Mouse (Mus musculus): ENCODE results near the gene Slc34a3. TPM values are rescaled to one million over a fixed set of nuclear protein-coding genes. Genes with fewer than 3 reads are reported as not detected.

Gene Slc34a3
- total and polyA plus RNA-seq, 2 experiments from 2014 or later = not detected

DNA sequence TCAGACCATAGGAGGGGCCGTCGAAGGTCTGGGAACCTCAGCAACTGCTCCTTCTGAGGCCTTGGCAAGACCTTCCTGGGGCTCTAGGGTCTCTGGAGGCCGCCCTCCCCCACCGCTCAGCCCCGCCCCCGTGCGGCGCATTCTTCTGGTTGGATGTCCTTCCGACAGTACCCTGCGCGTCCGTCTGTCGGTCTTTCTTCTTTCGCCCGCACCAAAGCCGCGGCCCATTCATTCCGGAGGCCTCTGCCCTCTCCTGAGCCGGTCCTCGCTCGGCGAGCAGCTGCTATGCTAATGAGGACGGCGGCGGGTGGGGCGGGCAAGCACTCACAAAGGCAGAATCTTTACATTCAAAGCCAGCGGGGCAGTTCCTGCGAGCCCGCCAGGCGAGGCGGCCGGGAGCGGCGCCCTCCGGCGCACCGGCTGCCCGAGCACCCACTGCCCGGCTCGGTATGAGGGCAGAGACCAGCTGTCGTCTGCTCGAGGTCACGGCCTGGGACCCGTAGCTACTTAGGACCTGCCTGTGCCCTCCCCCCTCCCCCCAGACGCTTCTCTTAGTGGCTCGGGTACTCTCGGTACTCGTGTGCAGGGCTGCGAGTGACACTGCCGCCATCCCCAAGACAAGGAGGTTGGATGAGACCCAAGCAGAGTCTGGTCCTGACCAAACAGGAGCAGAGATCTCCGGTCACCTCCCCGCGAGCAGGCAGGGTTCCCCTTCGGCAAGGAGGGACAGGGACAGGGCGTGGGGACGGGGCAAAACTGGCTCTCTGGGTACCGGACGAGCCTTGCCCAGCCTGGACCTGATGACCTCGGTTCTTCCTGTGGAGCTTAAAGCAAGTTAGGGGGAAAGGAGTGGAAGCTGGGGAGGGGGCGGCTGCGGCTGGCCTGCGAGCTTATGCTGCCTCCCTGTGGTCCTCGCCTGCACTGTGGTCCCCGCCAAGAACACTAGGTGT, 48.3 kb downstream of the Slc34a3 start:
- Histone ChIP-seq H3K4me2 (ENCODE audit: low read depth, low read length) (peak overlapping the region; percentile 76), H3K4me1 (ENCODE audit: insufficient read depth, low read length) (peaks cover 11% of the 10 kb centered on the region), H3K27me3 (ENCODE audit: insufficient read depth, low read length) (no peaks in the 10 kb centered on the region), H3K4me3 (ENCODE audit: low read length) (peak overlapping the region; percentile 42), H3K36me3 (ENCODE audit: insufficient read depth, low read length) (no peaks in the 10 kb centered on the region), H3K9me3 (ENCODE audit: low read length) (no peaks in the 10 kb centered on the region), H3K27ac (peak overlapping the region; percentile 80), H3K9ac (replicated peaks; ENCODE audit: low read length) (peak overlapping the region; percentile 59)
- TF ChIP-seq CTCF (IDR thresholded peaks at IDR 0.05; ENCODE audit: low read depth) = peak; percentile 92
- under 1% methylated on average over 62 of the region's 64 CpGs for WGBS
- peak; percentile 77 for DNase-seq (ENCODE audit: low spot score)
- peak; percentile 74 for ATAC-seq

DNA sequence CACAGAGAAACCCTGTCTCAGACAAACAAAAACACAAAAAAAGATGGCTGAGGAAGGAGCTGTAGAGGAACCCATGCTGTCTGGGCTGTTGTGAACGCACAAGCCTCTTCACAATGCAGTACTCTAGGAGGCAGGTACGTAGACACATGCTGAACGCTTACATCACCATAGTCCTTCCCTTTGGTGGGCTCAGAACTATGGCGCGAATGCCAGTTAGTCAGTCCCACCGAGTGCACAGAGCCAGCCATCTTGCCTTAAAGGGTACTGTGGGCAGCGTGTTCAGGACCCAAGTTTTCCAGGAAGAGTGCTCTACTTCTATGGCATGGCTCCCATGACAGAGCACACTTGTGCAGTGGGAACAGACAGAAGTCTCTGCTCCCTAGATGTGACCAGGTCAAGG, 49.7 kb downstream of the Slc34a3 start:
- Histone ChIP-seq H3K4me2 (ENCODE audit: low read depth, low read length) (no peak overlapping the region), H3K36me3 (ENCODE audit: insufficient read depth, low read length) (no peaks in the 10 kb centered on the region), H3K27me3 (ENCODE audit: insufficient read depth, low read length) (no peaks in the 10 kb centered on the region), H3K27ac (no peak overlapping the region), H3K9me3 (ENCODE audit: low read length) (no peaks in the 10 kb centered on the region), H3K9ac (replicated peaks; ENCODE audit: low read length) (no peak overlapping the region), H3K4me3 (ENCODE audit: low read length) (no peak overlapping the region), H3K4me1 (ENCODE audit: insufficient read depth, low read length) (peaks cover 11% of the 10 kb centered on the region)
- no peak for TF ChIP-seq CTCF (IDR thresholded peaks at IDR 0.05; ENCODE audit: low read depth)
- DNase-seq (ENCODE audit: low spot score) (no peak), ATAC-seq (no peak)
- 83% methylated on average over 7 of the region's 7 CpGs for WGBS

DNA sequence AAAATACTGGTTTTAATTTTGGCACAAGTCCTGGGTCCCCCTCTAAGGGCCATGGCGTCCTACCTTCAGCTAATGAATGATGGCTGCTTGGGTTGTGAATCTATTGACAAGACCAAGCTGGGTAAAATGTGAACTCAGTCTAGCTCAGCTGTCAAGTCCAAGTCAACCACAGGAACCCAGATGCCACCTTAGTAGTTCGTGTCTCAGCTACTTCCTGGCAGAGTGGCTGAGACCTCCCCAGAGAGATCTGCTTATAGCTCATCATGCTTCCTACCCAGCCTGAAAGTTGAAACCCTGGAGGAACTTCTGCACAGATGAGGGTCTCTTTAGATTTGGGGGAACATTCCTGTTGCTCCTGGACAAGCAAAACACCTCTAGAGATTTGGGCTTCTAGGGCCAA, 50.8 kb downstream of the Slc34a3 start:
- no peaks in the 10 kb centered on the region for H3K36me3 ChIP-seq (ENCODE audit: insufficient read depth, low read length)
- no peak for ATAC-seq
- H3K27me3 ChIP-seq (ENCODE audit: insufficient read depth, low read length) = no peaks in the 10 kb centered on the region
- peak overlapping the region; percentile 72 for H3K4me3 ChIP-seq (ENCODE audit: low read length)
- DNase-seq (ENCODE audit: low spot score) = no peak
- H3K27ac ChIP-seq = no peak overlapping the region
- H3K9me3 ChIP-seq (ENCODE audit: low read length) = no peaks in the 10 kb centered on the region
- H3K4me2 ChIP-seq (ENCODE audit: low read depth, low read length) = peak overlapping the region; percentile 69
- H3K9ac ChIP-seq (replicated peaks; ENCODE audit: low read length) = peak overlapping the region; percentile 1; the same call in 1 of the 2 replicates
- WGBS = 29% methylated on average over 2 of the region's 2 CpGs
- H3K4me1 ChIP-seq (ENCODE audit: insufficient read depth, low read length) = peaks cover 11% of the 10 kb centered on the region
- no peak for TF ChIP-seq CTCF (IDR thresholded peaks at IDR 0.05; ENCODE audit: low read depth)

DNA sequence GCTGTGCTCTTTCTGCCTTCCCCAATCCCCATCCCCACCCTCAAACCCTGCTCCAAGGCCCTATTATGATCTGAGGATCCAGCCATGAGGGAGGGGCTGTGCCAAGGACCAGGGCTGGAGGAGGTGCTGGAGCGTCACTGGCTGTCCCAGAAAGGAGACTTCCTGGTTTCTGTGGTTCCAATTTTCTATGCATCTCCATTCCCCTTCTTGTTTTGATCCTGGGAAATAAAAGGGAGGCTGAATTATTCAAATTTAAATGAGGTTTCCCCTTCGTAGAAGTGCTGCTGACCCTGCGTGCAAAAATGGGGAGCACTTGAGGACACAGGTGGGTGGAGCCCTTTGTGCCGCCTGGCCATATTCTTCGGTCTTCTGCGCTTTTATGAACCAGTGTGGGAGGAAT, 51.5 kb downstream of the Slc34a3 start:
- H3K9ac ChIP-seq (replicated peaks; ENCODE audit: low read length) = peak overlapping the region; percentile 1; the same call in 1 of the 2 replicates
- no peak for TF ChIP-seq CTCF (IDR thresholded peaks at IDR 0.05; ENCODE audit: low read depth)
- WGBS = 9% methylated on average over 6 of the region's 6 CpGs
- ATAC-seq (no peak), DNase-seq (ENCODE audit: low spot score) (peak; percentile 40)
- peak overlapping the region; percentile 72 for H3K4me3 ChIP-seq (ENCODE audit: low read length)
- H3K36me3 ChIP-seq (ENCODE audit: insufficient read depth, low read length) = no peaks in the 10 kb centered on the region
- H3K4me1 ChIP-seq (ENCODE audit: insufficient read depth, low read length) = peaks cover 16% of the 10 kb centered on the region
- H3K27ac ChIP-seq = no peak overlapping the region
- peak overlapping the region; percentile 69 for H3K4me2 ChIP-seq (ENCODE audit: low read depth, low read length)
- H3K27me3 ChIP-seq (ENCODE audit: insufficient read depth, low read length) = no peaks in the 10 kb centered on the region
- no peaks in the 10 kb centered on the region for H3K9me3 ChIP-seq (ENCODE audit: low read length)

DNA sequence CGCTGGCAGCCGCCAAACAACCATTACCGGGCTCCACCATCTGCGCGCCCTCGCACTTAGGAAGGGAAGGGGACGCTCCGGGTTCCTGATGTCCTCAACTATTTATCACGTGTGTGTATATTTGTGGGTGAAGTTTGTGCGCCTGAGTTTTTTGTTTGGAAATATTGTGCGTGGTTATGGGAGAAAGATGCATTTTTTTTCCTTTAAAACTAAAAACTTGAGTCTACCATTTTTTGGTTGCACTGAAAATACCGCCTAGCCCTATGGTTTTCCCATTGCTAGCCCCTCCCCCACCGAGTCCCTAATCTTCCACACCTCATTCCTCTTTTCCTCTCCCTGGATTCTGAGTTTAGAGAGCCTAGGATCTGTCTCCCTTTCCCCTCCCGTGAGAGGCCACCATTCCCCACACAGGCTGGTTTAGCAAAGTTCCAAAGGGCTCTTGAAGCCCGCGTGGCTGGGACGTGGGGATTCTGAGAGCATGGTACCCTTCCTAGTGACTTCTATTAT, 52.2 kb downstream of the Slc34a3 start:
- H3K4me3 ChIP-seq (ENCODE audit: low read length) = peak overlapping the region; percentile 72
- no peaks in the 10 kb centered on the region for H3K36me3 ChIP-seq (ENCODE audit: insufficient read depth, low read length)
- H3K27ac ChIP-seq = peak overlapping the region; percentile 83
- TF ChIP-seq CTCF (IDR thresholded peaks at IDR 0.05; ENCODE audit: low read depth) = no peak
- H3K9me3 ChIP-seq (ENCODE audit: low read length) = no peaks in the 10 kb centered on the region
- DNase-seq (ENCODE audit: low spot score) = peak; percentile 63
- peaks cover 24% of the 10 kb centered on the region for H3K4me1 ChIP-seq (ENCODE audit: insufficient read depth, low read length)
- H3K9ac ChIP-seq (replicated peaks; ENCODE audit: low read length) = peak overlapping the region; percentile 65
- WGBS = 1% methylated on average over 17 of the region's 17 CpGs
- no peaks in the 10 kb centered on the region for H3K27me3 ChIP-seq (ENCODE audit: insufficient read depth, low read length)
- no peak for ATAC-seq
- H3K4me2 ChIP-seq (ENCODE audit: low read depth, low read length) = peak overlapping the region; percentile 69

DNA sequence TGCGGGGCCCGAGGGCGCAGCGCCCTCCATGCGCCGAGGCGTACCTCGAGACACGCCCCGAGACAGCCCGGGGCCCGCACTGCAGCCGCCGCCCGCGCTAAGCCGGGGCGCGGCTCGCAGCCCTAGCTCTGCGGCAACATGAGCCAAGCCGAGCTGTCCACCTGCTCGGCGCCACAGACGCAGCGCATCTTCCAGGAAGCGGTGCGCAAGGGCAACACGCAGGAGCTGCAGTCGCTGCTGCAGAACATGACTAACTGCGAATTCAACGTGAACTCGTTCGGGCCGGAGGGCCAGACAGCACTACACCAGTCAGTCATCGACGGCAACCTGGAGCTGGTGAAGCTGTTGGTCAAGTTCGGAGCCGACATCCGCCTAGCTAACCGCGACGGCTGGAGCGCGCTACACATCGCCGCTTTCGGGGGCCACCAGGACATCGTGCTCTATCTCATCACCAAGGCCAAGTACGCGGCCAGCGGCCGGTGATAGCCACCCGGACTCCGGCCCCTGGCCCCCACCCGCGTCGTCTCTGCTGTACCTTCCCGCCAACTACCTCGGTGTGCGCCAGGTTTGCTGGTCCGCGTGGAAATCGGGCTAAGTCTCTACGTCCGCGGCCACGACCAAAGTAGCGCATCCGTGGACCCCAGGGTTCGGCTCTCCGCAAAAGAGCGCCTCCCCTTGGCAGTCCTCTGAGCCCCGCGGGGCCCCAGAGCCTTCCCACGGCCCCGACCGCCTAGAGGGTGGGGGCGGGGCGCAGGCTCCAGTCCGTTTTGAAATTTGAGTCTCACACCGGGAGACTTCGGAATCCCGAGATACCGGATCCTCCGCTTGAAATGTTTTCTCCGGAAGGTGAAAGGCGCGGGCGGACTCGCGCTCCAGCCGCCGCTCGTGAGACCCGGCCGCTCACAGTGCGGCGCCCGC, 52.9 kb downstream of the Slc34a3 start:
- H3K4me2 ChIP-seq (ENCODE audit: low read depth, low read length) = peak overlapping the region; percentile 69
- H3K4me3 ChIP-seq (ENCODE audit: low read length) = peak overlapping the region; percentile 72
- DNase-seq (ENCODE audit: low spot score) (peak; percentile 63), ATAC-seq (peak; percentile 30)
- H3K27me3 ChIP-seq (ENCODE audit: insufficient read depth, low read length) = no peaks in the 10 kb centered on the region
- H3K9ac ChIP-seq (replicated peaks; ENCODE audit: low read length) = peak overlapping the region; percentile 65
- H3K27ac ChIP-seq = peak overlapping the region; percentile 83
- under 1% methylated on average over 98 of the region's 100 CpGs for WGBS
- H3K4me1 ChIP-seq (ENCODE audit: insufficient read depth, low read length) = peaks cover 23% of the 10 kb centered on the region
- H3K9me3 ChIP-seq (ENCODE audit: low read length) = no peaks in the 10 kb centered on the region
- TF ChIP-seq CTCF (IDR thresholded peaks at IDR 0.05; ENCODE audit: low read depth) = no peak
- H3K36me3 ChIP-seq (ENCODE audit: insufficient read depth, low read length) = no peaks in the 10 kb centered on the region

Data from hindbrain, postnatal 0 days (tissue).